Mouse (Mus musculus): ENCODE results near the gene Irf3. TPM values are rescaled to one million over a fixed set of nuclear protein-coding genes. Genes with fewer than 3 reads are reported as not detected.

The Irf3 gene
- polyA plus RNA-seq, 1 experiment from 2014 or later, result 59.6 TPM

GRCm38 (mm10) chr7:44983085-44983484, 14.4 kb upstream of the Irf3 start:
- ATAC-seq (ENCODE audit: low FRiP score) (no peak), DNase-seq (ENCODE audit: low spot score) (peak; percentile 91)
- WGBS, result 42% methylated on average over 6 of the region's 6 CpGs
- H3K36me3 ChIP-seq (ENCODE audit: control insufficient read depth, insufficient read depth, low read length), result peaks cover 31% of the 10 kb centered on the region
- H3K9ac ChIP-seq (ENCODE audit: low read depth, low read length), result no peak overlapping the region
- H3K27ac ChIP-seq (ENCODE audit: low read depth, low read length), result no peak overlapping the region
- H3K9me3 ChIP-seq (ENCODE audit: control insufficient read depth, low read length), result no peaks in the 10 kb centered on the region
- no peak overlapping the region for H3K4me2 ChIP-seq (replicated peaks; ENCODE audit: low read depth, low read length)
- H3K27me3 ChIP-seq (ENCODE audit: control insufficient read depth, insufficient read depth, low read length), result no peaks in the 10 kb centered on the region
- H3K4me1 ChIP-seq (replicated peaks; ENCODE audit: control insufficient read depth, insufficient read depth, low read length), result peaks cover 3% of the 10 kb centered on the region; the same call in 1 of the 2 replicates
- H3K4me3 ChIP-seq (ENCODE audit: low read depth, low read length), result no peak overlapping the region

GRCm38 (mm10) chr7:44983944-44984832, 13.3 kb upstream of the Irf3 start:
- no peak overlapping the region for H3K9ac ChIP-seq (ENCODE audit: low read depth, low read length)
- no peaks in the 10 kb centered on the region for H3K27me3 ChIP-seq (ENCODE audit: control insufficient read depth, insufficient read depth, low read length)
- DNase-seq (ENCODE audit: low spot score) (no peak), ATAC-seq (ENCODE audit: low FRiP score) (no peak)
- H3K4me3 ChIP-seq (ENCODE audit: low read depth, low read length), result peak overlapping the region; percentile 97; the same call in 1 of the 2 replicates
- peak overlapping the region; percentile 65 for H3K4me2 ChIP-seq (replicated peaks; ENCODE audit: low read depth, low read length)
- no peak overlapping the region for H3K27ac ChIP-seq (ENCODE audit: low read depth, low read length)
- WGBS, result 86% methylated on average over 7 of the region's 7 CpGs
- H3K36me3 ChIP-seq (ENCODE audit: control insufficient read depth, insufficient read depth, low read length), result peaks cover 22% of the 10 kb centered on the region
- H3K4me1 ChIP-seq (replicated peaks; ENCODE audit: control insufficient read depth, insufficient read depth, low read length), result peaks cover 3% of the 10 kb centered on the region; the same call in 1 of the 2 replicates
- no peaks in the 10 kb centered on the region for H3K9me3 ChIP-seq (ENCODE audit: control insufficient read depth, low read length)

GRCm38 (mm10) chr7:44984833-44985164, 12.6 kb upstream of the Irf3 start:
- DNase-seq (ENCODE audit: low spot score) (no peak), ATAC-seq (ENCODE audit: low FRiP score) (no peak)
- no peak overlapping the region for H3K27ac ChIP-seq (ENCODE audit: low read depth, low read length)
- H3K4me2 ChIP-seq (replicated peaks; ENCODE audit: low read depth, low read length), result peak overlapping the region; percentile 65
- H3K9me3 ChIP-seq (ENCODE audit: control insufficient read depth, low read length), result no peaks in the 10 kb centered on the region
- H3K4me3 ChIP-seq (ENCODE audit: low read depth, low read length), result peak overlapping the region; percentile 97
- peaks cover 3% of the 10 kb centered on the region; the same call in 1 of the 2 replicates for H3K4me1 ChIP-seq (replicated peaks; ENCODE audit: control insufficient read depth, insufficient read depth, low read length)
- peaks cover 16% of the 10 kb centered on the region for H3K36me3 ChIP-seq (ENCODE audit: control insufficient read depth, insufficient read depth, low read length)
- 52% methylated on average over 3 of the region's 3 CpGs for WGBS
- no peak overlapping the region for H3K9ac ChIP-seq (ENCODE audit: low read depth, low read length)
- H3K27me3 ChIP-seq (ENCODE audit: control insufficient read depth, insufficient read depth, low read length), result no peaks in the 10 kb centered on the region

GRCm38 (mm10) chr7:44985595-44986191, 11.8 kb upstream of the Irf3 start:
- Histone ChIP-seq H3K4me2 (replicated peaks; ENCODE audit: low read depth, low read length) (peak overlapping the region; percentile 65), H3K27ac (ENCODE audit: low read depth, low read length) (peak overlapping the region; percentile 92), H3K27me3 (ENCODE audit: control insufficient read depth, insufficient read depth, low read length) (no peaks in the 10 kb centered on the region), H3K4me3 (ENCODE audit: low read depth, low read length) (peak overlapping the region; percentile 97), H3K4me1 (replicated peaks; ENCODE audit: control insufficient read depth, insufficient read depth, low read length) (peaks cover 3% of the 10 kb centered on the region; the same call in 1 of the 2 replicates), H3K9ac (ENCODE audit: low read depth, low read length) (peak overlapping the region; percentile 98), H3K9me3 (ENCODE audit: control insufficient read depth, low read length) (no peaks in the 10 kb centered on the region), H3K36me3 (ENCODE audit: control insufficient read depth, insufficient read depth, low read length) (peaks cover 13% of the 10 kb centered on the region)
- ATAC-seq (ENCODE audit: low FRiP score), result peak; percentile 10
- DNase-seq (ENCODE audit: low spot score), result peak; percentile 83
- WGBS, result 1% methylated on average over 39 of the region's 45 CpGs

GRCm38 (mm10) chr7:44986192-44986878, 11.1 kb upstream of the Irf3 start, which contains the start of gene Prmt1:
Gene Prmt1, minus strand, starts transcription at chr7:44986568.
- DNase-seq (ENCODE audit: low spot score) (peak; percentile 97), ATAC-seq (ENCODE audit: low FRiP score) (peak; percentile 96)
- H3K9ac ChIP-seq (ENCODE audit: low read depth, low read length), result peak within 1 kb of the TSS; percentile 98
- no peaks in the 10 kb centered on the region for H3K27me3 ChIP-seq (ENCODE audit: control insufficient read depth, insufficient read depth, low read length)
- peaks cover 7% of the 10 kb centered on the region for H3K36me3 ChIP-seq (ENCODE audit: control insufficient read depth, insufficient read depth, low read length)
- H3K9me3 ChIP-seq (ENCODE audit: control insufficient read depth, low read length), result no peaks in the 10 kb centered on the region
- H3K4me1 ChIP-seq (replicated peaks; ENCODE audit: control insufficient read depth, insufficient read depth, low read length), result peaks cover 3% of the 10 kb centered on the region; the same call in 1 of the 2 replicates
- peak within 1 kb of the TSS; percentile 97 for H3K4me3 ChIP-seq (ENCODE audit: low read depth, low read length)
- under 1% methylated on average over 40 of the region's 42 CpGs for WGBS
- peak within 1 kb of the TSS; percentile 69 for H3K4me2 ChIP-seq (replicated peaks; ENCODE audit: low read depth, low read length)
- peak within 1 kb of the TSS; percentile 92 for H3K27ac ChIP-seq (ENCODE audit: low read depth, low read length)

- peak; percentile 61 for ATAC-seq (ENCODE audit: low FRiP score)
- H3K4me3 ChIP-seq (ENCODE audit: low read depth, low read length), result peak overlapping the region; percentile 97
- WGBS, result under 1% methylated on average over 29 of the region's 29 CpGs
- no peaks in the 10 kb centered on the region for H3K9me3 ChIP-seq (ENCODE audit: control insufficient read depth, low read length)
- H3K9ac ChIP-seq (ENCODE audit: low read depth, low read length), result peak overlapping the region; percentile 81
- peaks cover 3% of the 10 kb centered on the region; the same call in 1 of the 2 replicates for H3K4me1 ChIP-seq (replicated peaks; ENCODE audit: control insufficient read depth, insufficient read depth, low read length)
- no peak for DNase-seq (ENCODE audit: low spot score)
- peaks cover 1% of the 10 kb centered on the region for H3K36me3 ChIP-seq (ENCODE audit: control insufficient read depth, insufficient read depth, low read length)
- peak overlapping the region; percentile 69 for H3K4me2 ChIP-seq (replicated peaks; ENCODE audit: low read depth, low read length)
- H3K27me3 ChIP-seq (ENCODE audit: control insufficient read depth, insufficient read depth, low read length), result no peaks in the 10 kb centered on the region
- H3K27ac ChIP-seq (ENCODE audit: low read depth, low read length), result peak overlapping the region; percentile 85
Measured at GRCm38 (mm10) chr7:44986879-44987718, 10.3 kb upstream of the Irf3 start.

- Histone ChIP-seq H3K4me2 (replicated peaks; ENCODE audit: low read depth, low read length) (peak overlapping the region; percentile 78), H3K9me3 (ENCODE audit: control insufficient read depth, low read length) (no peaks in the 10 kb centered on the region), H3K27ac (ENCODE audit: low read depth, low read length) (no peak overlapping the region), H3K4me3 (ENCODE audit: low read depth, low read length) (peak overlapping the region; percentile 69), H3K9ac (ENCODE audit: low read depth, low read length) (peak overlapping the region; percentile 69), H3K36me3 (ENCODE audit: control insufficient read depth, insufficient read depth, low read length) (peaks cover 7% of the 10 kb centered on the region), H3K27me3 (ENCODE audit: control insufficient read depth, insufficient read depth, low read length) (no peaks in the 10 kb centered on the region), H3K4me1 (replicated peaks; ENCODE audit: control insufficient read depth, insufficient read depth, low read length) (peaks cover 3% of the 10 kb centered on the region)
- WGBS, result 12% methylated on average over 10 of the region's 10 CpGs
- DNase-seq (ENCODE audit: low spot score) (no peak), ATAC-seq (ENCODE audit: low FRiP score) (no peak)
Measured at GRCm38 (mm10) chr7:44996672-44997071, 776 bp upstream of the Irf3 start.

GRCm38 (mm10) chr7:44997940-44998428, 536 bp downstream of the Irf3 start:
- WGBS, result 4% methylated on average over 15 of the region's 15 CpGs
- peak overlapping the region; percentile 65 for H3K27ac ChIP-seq (ENCODE audit: low read depth, low read length)
- no peaks in the 10 kb centered on the region for H3K9me3 ChIP-seq (ENCODE audit: control insufficient read depth, low read length)
- peaks cover 11% of the 10 kb centered on the region for H3K36me3 ChIP-seq (ENCODE audit: control insufficient read depth, insufficient read depth, low read length)
- ATAC-seq (ENCODE audit: low FRiP score), result peak; percentile 15
- H3K4me2 ChIP-seq (replicated peaks; ENCODE audit: low read depth, low read length), result peak overlapping the region; percentile 89
- H3K27me3 ChIP-seq (ENCODE audit: control insufficient read depth, insufficient read depth, low read length), result no peaks in the 10 kb centered on the region
- H3K4me3 ChIP-seq (ENCODE audit: low read depth, low read length), result peak overlapping the region; percentile 69
- peaks cover 3% of the 10 kb centered on the region for H3K4me1 ChIP-seq (replicated peaks; ENCODE audit: control insufficient read depth, insufficient read depth, low read length)
- no peak for DNase-seq (ENCODE audit: low spot score)
- peak overlapping the region; percentile 69 for H3K9ac ChIP-seq (ENCODE audit: low read depth, low read length)

Measured in hindbrain, embryonic 11.5 days (tissue).